Mouse (Mus musculus): ENCODE data around the gene Dmrta2. TPM values are rescaled to one million over a fixed set of nuclear protein-coding genes. Genes with fewer than 3 reads are reported as not detected.

Gene Dmrta2
- polyA plus RNA-seq, 1 experiment from 2014 or later = not detected

DNA sequence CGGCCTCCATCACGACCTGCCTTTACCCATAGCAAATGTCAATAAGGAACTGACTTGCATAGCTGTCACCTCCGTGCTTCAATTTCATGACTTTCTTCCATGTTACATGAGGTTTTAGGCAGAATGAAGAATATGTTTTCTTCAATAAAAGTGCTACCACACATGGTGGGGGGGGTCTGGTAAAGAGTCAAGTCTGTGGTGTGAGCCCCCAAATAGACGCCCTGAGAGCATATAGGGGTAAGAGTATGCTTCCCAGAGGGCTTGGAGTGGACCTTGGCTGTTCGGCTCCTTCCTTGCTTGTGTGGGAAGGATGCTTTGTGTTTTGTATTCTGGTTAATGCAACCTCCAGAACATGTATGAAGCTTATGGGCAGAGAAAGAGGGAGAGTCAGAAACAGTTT lies 8.3 kb upstream of the Dmrta2 start:
- Histone ChIP-seq H3K4me3 (replicated peaks) (no peak overlapping the region), H3K27me3 (peaks cover 51% of the 10 kb centered on the region), H3K27ac (replicated peaks) (no peak overlapping the region), H3K36me3 (replicated peaks) (no peaks in the 10 kb centered on the region), H3K9me3 (replicated peaks) (no peaks in the 10 kb centered on the region), H3K4me1 (replicated peaks) (no peaks in the 10 kb centered on the region), H3K9ac (no peak overlapping the region), H3K4me2 (no peak overlapping the region)
- no peak for ATAC-seq (ENCODE audit: insufficient read depth)
- 71% methylated on average over 5 of the region's 5 CpGs for WGBS (ENCODE audit: insufficient replicate concordance)

- H3K27me3 ChIP-seq = peaks cover 95% of the 10 kb centered on the region
- WGBS (ENCODE audit: insufficient replicate concordance) = 5% methylated on average over 20 of the region's 20 CpGs
- no peaks in the 10 kb centered on the region for H3K36me3 ChIP-seq (replicated peaks)
- ATAC-seq (ENCODE audit: insufficient read depth) = no peak
- H3K4me1 ChIP-seq (replicated peaks) = peaks cover 9% of the 10 kb centered on the region; the same call in 1 of the 2 replicates
- no peaks in the 10 kb centered on the region for H3K9me3 ChIP-seq (replicated peaks)
- no peak overlapping the region for H3K4me3 ChIP-seq (replicated peaks)
- H3K4me2 ChIP-seq = no peak overlapping the region
- no peak overlapping the region for H3K9ac ChIP-seq
- no peak overlapping the region for H3K27ac ChIP-seq (replicated peaks)
These were observed 3.7 kb upstream of the Dmrta2 start for GRCm38 (mm10) chr4:109973991-109974654.

DNA sequence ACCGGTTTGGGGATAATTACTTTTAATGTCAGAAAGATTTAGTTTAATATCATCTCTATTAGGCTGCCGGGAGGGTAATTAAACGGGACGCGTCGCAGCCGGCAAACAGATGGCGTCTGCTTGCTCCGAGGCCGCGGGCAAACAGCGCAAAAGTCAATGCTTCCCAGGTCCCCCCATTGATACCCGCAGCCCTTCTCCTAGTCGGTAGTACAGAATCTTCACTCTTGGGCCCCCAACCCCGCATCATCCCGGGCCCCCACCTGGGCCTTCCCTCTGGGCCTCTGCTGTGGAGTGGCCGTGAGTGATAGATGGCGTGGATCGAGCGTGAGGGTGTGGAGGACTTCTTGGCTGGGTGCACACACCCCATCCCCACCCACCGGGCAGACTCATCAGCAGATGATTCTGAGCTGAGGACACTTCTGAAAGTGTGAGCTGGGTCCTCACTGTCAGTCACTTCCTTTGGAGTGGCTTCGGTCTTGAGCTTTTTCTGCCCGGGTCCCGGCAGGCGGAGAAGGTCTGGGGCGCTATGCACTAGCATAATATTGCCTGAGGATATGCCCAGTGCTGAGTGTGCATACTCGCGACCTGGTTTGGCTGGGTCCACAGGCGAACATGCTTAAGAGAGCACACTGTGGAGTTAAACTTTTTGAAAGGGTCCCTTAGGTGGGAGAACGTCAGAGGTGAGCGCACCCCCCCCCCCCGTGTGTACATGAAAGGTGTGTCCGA lies 3.0 kb upstream of the Dmrta2 start:
- Histone ChIP-seq H3K36me3 (replicated peaks) (no peaks in the 10 kb centered on the region), H3K9ac (no peak overlapping the region), H3K27ac (replicated peaks) (no peak overlapping the region), H3K9me3 (replicated peaks) (no peaks in the 10 kb centered on the region), H3K4me2 (no peak overlapping the region), H3K27me3 (peaks cover 95% of the 10 kb centered on the region), H3K4me3 (replicated peaks) (no peak overlapping the region), H3K4me1 (replicated peaks) (peaks cover 9% of the 10 kb centered on the region; the same call in 1 of the 2 replicates)
- no peak for ATAC-seq (ENCODE audit: insufficient read depth)
- 4% methylated on average over 33 of the region's 33 CpGs for WGBS (ENCODE audit: insufficient replicate concordance)

GRCm38 (mm10) chr4:109975381-109976240 lies 2.2 kb upstream of the Dmrta2 start:
- Histone ChIP-seq H3K36me3 (replicated peaks) (no peaks in the 10 kb centered on the region), H3K4me2 (no peak overlapping the region), H3K9me3 (replicated peaks) (no peaks in the 10 kb centered on the region), H3K4me1 (replicated peaks) (peaks cover 9% of the 10 kb centered on the region; the same call in 1 of the 2 replicates), H3K27ac (replicated peaks) (no peak overlapping the region), H3K9ac (no peak overlapping the region), H3K4me3 (replicated peaks) (no peak overlapping the region), H3K27me3 (peaks cover 98% of the 10 kb centered on the region)
- 7% methylated on average over 25 of the region's 25 CpGs for WGBS (ENCODE audit: insufficient replicate concordance)
- no peak for ATAC-seq (ENCODE audit: insufficient read depth)

DNA sequence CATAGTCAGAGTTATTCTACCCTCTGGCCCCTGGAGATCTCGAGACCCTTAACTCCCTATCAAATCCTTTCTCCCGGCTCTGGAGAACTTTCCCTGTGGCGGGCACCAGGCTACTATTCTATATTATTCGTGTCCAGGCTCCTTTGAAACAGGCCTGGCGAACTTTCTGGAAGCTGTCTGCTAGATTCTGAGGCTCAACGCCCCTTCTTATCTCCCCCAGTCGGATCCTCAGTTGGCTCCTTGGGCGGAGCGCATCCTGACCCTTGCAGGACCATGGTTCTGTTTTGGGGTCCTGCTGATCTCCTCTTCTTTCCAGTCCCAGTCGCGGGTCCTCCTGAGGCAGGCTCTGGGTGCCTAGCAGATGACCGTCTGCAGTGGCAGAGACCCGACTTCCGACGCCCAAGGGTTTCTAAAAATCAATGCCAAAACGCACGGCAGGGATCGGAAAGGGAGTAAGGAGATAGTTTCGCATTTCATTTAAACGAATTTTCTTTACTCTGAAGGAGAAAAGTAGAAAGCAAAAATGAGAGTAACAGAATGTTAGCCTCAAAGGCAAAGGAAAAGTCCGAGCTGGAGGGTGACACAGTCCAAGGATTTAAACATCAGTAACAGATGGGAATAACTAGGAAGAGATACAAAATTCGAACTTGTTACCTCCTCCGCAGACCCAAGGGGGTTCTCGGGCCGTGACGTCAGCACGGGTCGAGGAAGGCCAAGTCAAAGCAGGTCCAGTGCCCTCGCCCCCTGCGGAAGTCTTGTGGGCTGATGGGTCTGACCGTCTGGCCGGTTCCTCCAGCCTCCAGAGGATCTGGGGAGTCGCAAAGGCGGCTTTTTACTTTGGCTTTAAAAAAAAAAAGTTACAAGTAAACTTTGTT lies 1.3 kb upstream of the Dmrta2 start:
- Histone ChIP-seq H3K4me2 (no peak overlapping the region), H3K4me1 (replicated peaks) (peaks cover 9% of the 10 kb centered on the region), H3K27me3 (peaks cover 98% of the 10 kb centered on the region), H3K27ac (replicated peaks) (no peak overlapping the region), H3K9me3 (replicated peaks) (no peaks in the 10 kb centered on the region), H3K36me3 (replicated peaks) (no peaks in the 10 kb centered on the region), H3K4me3 (replicated peaks) (no peak overlapping the region), H3K9ac (no peak overlapping the region)
- no peak for ATAC-seq (ENCODE audit: insufficient read depth)
- 3% methylated on average over 34 of the region's 34 CpGs for WGBS (ENCODE audit: insufficient replicate concordance)

DNA sequence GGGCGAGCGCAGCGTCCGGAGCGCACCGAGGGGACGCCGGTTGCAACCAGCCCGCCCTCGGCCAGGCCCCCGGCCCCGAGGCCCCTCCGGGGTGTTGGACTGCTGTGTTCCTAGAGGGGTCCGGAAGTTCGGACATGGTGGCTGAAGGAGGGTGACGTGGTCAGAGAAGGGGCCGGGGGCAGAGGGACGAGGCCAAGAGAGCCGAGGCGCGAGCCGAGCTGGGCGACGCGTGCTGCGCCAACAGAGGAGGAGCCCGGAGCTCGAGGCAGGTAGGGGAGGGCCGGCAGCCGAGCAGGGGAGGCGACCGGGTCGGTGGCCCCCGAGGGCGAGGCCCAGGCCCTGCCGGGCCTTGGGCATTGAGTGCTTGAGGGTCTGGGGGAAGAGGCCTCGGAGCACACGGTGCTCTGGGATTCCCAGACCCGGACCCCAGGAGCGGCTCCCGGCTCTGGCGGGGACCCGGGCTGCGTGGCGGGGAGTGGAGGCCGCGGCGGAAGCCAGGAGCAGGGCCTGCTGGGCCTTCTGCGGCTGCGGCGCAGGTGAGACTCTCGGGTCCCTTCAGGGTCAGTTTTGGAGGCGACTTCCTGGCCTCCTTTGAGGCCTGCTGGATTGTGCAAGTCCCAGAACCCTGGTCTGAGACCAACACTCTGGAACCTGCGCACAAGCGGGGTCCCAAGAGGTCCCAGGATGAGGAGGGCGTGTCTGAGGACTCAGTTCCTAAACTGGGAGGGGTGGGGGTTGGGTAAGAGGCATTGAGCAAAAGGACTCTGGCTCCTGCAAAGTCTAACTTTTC lies 410 bp downstream of the Dmrta2 start:
- Histone ChIP-seq H3K27me3 (peaks cover 100% of the 10 kb centered on the region), H3K4me1 (replicated peaks) (peaks cover 22% of the 10 kb centered on the region), H3K27ac (replicated peaks) (no peak overlapping the region), H3K9me3 (replicated peaks) (no peaks in the 10 kb centered on the region), H3K36me3 (replicated peaks) (no peaks in the 10 kb centered on the region), H3K9ac (no peak overlapping the region), H3K4me3 (replicated peaks) (peak overlapping the region; percentile 18; the same call in 1 of the 2 replicates), H3K4me2 (peak overlapping the region; percentile 45)
- peak; percentile 25; the same call in 1 of the 2 replicates for ATAC-seq (ENCODE audit: insufficient read depth)
- whole genome bisulfite sequencing (ENCODE audit: insufficient replicate concordance) = 2% methylated on average over 56 of the region's 56 CpGs

- peaks cover 100% of the 10 kb centered on the region for H3K27me3 ChIP-seq
- 4% methylated on average over 9 of the region's 9 CpGs for WGBS (ENCODE audit: insufficient replicate concordance)
- H3K9me3 ChIP-seq (replicated peaks) = no peaks in the 10 kb centered on the region
- H3K4me1 ChIP-seq (replicated peaks) = peaks cover 25% of the 10 kb centered on the region
- H3K27ac ChIP-seq (replicated peaks) = no peak overlapping the region
- no peaks in the 10 kb centered on the region for H3K36me3 ChIP-seq (replicated peaks)
- no peak overlapping the region for H3K4me2 ChIP-seq
- ATAC-seq (ENCODE audit: insufficient read depth) = no peak
- H3K4me3 ChIP-seq (replicated peaks) = no peak overlapping the region
- H3K9ac ChIP-seq = no peak overlapping the region
These were observed 1.0 kb downstream of the Dmrta2 start for GRCm38 (mm10) chr4:109978858-109979340.

DNA sequence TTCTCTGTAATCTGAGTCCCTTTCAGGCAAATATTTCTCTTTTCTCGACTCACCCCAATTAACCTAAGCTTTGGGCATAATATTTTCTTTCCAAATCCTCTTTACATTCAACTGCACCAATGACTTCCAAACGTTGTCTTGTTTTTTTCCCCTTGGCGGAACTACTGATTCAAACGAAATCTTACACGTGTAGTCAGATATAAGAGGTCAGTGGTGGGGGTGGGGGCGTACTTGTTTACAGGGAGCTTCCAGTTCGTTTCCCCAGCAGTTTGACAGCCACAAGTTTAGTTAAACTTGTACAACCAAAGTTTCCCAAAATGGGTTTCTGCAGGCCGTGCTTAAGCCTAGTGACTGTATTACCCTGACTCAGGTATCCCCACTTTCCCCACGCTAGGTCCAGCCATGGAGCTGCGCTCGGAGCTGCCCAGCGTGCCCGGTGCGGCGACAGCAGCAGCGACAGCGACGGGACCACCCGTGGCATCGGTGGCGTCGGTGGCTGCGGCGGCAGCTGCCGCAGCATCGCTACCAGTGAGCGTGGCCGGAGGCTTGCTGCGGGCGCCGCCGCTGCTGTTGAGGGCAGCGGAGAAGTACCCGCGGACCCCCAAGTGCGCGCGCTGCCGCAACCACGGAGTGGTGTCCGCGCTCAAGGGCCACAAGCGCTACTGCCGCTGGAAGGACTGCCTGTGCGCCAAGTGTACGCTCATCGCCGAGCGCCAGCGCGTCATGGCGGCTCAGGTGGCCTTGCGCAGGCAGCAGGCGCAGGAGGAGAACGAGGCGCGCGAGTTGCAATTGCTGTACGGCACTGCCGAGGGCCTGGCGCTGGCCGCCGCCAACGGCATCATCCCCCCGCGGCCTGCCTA lies 1.8 kb downstream of the Dmrta2 start:
- Histone ChIP-seq H3K36me3 (replicated peaks) (no peaks in the 10 kb centered on the region), H3K4me2 (no peak overlapping the region), H3K27ac (replicated peaks) (no peak overlapping the region), H3K4me1 (replicated peaks) (peaks cover 25% of the 10 kb centered on the region), H3K27me3 (peaks cover 100% of the 10 kb centered on the region), H3K9me3 (replicated peaks) (no peaks in the 10 kb centered on the region), H3K9ac (no peak overlapping the region), H3K4me3 (replicated peaks) (no peak overlapping the region)
- WGBS (ENCODE audit: insufficient replicate concordance) = 2% methylated on average over 66 of the region's 66 CpGs
- ATAC-seq (ENCODE audit: insufficient read depth) = no peak

- H3K36me3 ChIP-seq (replicated peaks) = no peaks in the 10 kb centered on the region
- no peak for ATAC-seq (ENCODE audit: insufficient read depth)
- H3K27me3 ChIP-seq = peaks cover 100% of the 10 kb centered on the region
- H3K9me3 ChIP-seq (replicated peaks) = no peaks in the 10 kb centered on the region
- WGBS (ENCODE audit: insufficient replicate concordance) = 6% methylated on average over 29 of the region's 29 CpGs
- H3K4me2 ChIP-seq = no peak overlapping the region
- no peak overlapping the region for H3K4me3 ChIP-seq (replicated peaks)
- peaks cover 25% of the 10 kb centered on the region for H3K4me1 ChIP-seq (replicated peaks)
- no peak overlapping the region for H3K27ac ChIP-seq (replicated peaks)
- H3K9ac ChIP-seq = no peak overlapping the region
These were observed 2.6 kb downstream of the Dmrta2 start for GRCm38 (mm10) chr4:109980321-109981082.

All from liver, embryonic 15.5 days (tissue).